Mouse (Mus musculus) layer of hippocampus, adult 2 months (tissue): ENCODE measurements around the gene Rdh19. TPM values are rescaled to one million over a fixed set of nuclear protein-coding genes. Genes with fewer than 3 reads are reported as not detected.
"Not testable (repeated sequence)": the region's sequence is repeated elsewhere in the genome, so short reads cannot be mapped to it uniquely, and the experiment has no call there.

ENCODE experiments used
- DNase-seq, 2 experiments: peaks; one replicate each; pipeline ENCODE4 v3.0.0; 2022; ENCODE audit warnings: low spot score in 2 of 2
- H3K27ac ChIP-seq: fragments of 200-600 bp; 2 replicates; pipeline ENCODE4 v1.8.1; 2022
- H3K4me3 ChIP-seq: fragments of 200-600 bp; 2 replicates; pipeline ENCODE4 v1.8.1; 2022; ENCODE audit warnings: mild to moderate bottlenecking
- CTCF ChIP-seq: fragments of 200-600 bp; conservative IDR thresholded peaks from 2 replicates; pipeline ENCODE4 v1.8.1; 2022; ENCODE audit warnings: antibody characterized with exemption, mild to moderate bottlenecking, moderate library complexity
- total RNA-seq, 2 experiments: library from RNA; stranded (reverse); gene quantifications; 2 replicates each; pipeline ENCODE4 v1.2.3; 2021

The Rdh19 gene
- total RNA-seq, 2 experiments from 2014 or later: not detected

GRCm38 (mm10) chr10:127891481-127891880, 41.8 kb downstream of the Rdh19 start:
- Histone ChIP-seq H3K4me3 (no peak overlapping the region), H3K27ac (no peak overlapping the region)
- TF ChIP-seq CTCF: no peak
- DNase-seq: no peak

GRCm38 (mm10) chr10:127893163-127894022, 43.7 kb downstream of the Rdh19 start:
- H3K27ac ChIP-seq, DNase-seq, H3K4me3 ChIP-seq: not testable (repeated sequence)

DNA sequence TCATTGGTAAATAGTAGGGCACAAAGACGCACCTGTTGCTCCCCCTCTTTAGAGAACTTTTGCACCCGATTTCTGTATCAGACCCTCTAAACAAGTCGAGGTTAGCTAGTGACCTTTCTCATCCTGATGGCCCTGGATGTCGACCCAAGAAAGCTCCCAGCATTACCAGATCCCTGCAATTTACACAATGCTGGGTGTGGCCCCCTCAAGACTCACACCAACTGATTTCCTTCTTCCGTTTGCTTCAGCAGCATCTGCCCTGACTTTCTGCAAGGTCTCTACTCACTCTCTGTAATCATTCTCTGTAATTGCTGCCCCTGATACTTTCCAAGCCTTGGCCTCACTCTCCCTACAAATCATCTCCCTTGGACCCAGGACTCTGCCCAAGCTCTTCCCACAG, 47.0 kb downstream of the Rdh19 start:
- no peak overlapping the region for H3K4me3 ChIP-seq
- no peak for DNase-seq
- TF ChIP-seq CTCF: no peak
- H3K27ac ChIP-seq: no peak overlapping the region

DNA sequence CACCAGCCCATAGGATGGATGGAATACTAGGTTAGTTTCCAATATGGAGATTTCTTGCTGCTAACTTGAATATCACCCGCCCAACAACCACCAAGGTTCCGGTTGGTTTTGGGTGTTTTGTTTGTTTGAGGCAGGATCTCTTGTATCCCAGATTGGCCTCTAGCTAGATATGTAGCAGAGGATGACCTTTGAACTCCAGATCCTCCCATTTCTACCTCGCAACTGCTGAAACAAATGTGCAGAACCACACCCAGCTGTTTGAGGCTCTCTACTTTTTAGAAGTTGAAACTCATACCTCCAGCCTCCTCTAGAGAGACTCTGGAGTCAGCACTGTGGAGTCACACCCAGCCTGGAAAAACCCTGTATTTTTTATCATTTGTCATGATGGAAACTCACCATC, 47.8 kb downstream of the Rdh19 start:
- H3K27ac ChIP-seq: no peak overlapping the region
- no peak for DNase-seq
- no peak overlapping the region for H3K4me3 ChIP-seq
- TF ChIP-seq CTCF: no peak

DNA sequence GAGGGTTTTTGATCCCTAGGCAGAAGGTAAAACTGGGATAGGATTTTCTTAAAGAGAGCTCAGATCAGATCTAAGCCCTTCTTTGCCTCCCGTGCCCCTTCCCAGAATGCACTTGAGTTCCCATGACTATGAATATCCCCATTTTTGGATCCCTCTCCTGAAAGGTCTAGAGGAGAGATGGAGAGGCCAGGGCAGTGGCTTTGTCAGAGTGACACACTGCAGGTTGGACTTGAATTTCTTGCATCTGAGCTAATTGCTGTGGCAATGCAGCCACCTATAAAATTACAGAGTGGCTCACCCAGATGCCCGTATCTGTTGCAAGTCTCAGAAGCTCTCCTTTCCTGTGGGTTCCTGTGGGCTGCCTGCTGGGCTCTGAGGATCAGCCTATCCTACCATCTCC, 48.5 kb downstream of the Rdh19 start, which contains the start of gene Sdr9c7:
Sdr9c7 (plus strand) TSS at position 301 of the 400 bp plus-strand sequence.
- Histone ChIP-seq H3K27ac (no peak within 1 kb of the TSS), H3K4me3 (no peak within 1 kb of the TSS)
- no peak for TF ChIP-seq CTCF
- no peak for DNase-seq

DNA sequence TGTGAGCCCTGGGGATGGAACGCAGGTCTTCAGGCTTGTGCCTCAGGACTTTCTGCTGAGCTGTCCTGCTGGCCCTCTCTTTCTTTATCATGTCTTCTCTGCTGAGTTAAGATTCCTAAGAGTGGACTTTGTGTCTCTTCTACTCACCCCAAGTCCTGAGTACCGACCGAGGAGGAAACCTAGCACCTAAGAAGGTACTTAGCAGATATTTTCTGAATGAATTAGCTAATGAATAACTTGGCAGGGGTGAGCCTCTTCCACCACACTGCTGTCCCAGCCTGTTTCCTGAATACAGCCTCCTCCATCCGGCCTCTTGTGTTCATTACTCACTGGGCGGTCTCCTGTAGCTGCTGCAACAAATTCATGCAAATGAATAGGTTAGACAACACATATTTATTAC, 50.1 kb downstream of the Rdh19 start:
- DNase-seq: no peak

DNA sequence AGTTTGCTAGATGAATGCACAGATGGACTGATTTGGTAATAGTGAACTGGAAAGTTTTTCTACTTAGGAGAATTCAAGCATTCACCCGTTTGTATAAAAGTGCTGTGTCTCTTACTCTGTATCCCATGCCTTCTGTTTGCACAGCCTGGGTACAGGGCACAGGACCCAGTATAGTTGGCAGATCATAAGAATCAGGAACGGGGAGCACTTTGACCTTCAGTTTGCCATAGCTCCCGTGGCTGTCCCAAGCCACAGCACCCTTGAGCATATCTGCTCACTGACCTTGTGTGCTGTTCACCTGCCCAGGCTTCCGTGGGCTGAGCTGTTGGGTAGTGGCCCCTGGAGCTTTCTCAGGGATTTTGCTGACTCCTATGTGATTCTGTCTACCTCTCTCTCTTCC, 52.0 kb downstream of the Rdh19 start:
- Histone ChIP-seq H3K4me3 (no peak overlapping the region), H3K27ac (no peak overlapping the region)
- TF ChIP-seq CTCF: no peak

More for the DNA sequence above, 50.1 kb downstream of the Rdh19 start:
- H3K4me3 ChIP-seq: no peak overlapping the region
- H3K27ac ChIP-seq: no peak overlapping the region
- TF ChIP-seq CTCF: no peak

GRCm38 (mm10) chr10:127903116-127903515, 53.4 kb downstream of the Rdh19 start:
- no peak for DNase-seq
- Histone ChIP-seq H3K4me3 (no peak overlapping the region), H3K27ac (no peak overlapping the region)
- no peak for TF ChIP-seq CTCF

More for the DNA sequence above, 52.0 kb downstream of the Rdh19 start:
- no peak for DNase-seq

DNA sequence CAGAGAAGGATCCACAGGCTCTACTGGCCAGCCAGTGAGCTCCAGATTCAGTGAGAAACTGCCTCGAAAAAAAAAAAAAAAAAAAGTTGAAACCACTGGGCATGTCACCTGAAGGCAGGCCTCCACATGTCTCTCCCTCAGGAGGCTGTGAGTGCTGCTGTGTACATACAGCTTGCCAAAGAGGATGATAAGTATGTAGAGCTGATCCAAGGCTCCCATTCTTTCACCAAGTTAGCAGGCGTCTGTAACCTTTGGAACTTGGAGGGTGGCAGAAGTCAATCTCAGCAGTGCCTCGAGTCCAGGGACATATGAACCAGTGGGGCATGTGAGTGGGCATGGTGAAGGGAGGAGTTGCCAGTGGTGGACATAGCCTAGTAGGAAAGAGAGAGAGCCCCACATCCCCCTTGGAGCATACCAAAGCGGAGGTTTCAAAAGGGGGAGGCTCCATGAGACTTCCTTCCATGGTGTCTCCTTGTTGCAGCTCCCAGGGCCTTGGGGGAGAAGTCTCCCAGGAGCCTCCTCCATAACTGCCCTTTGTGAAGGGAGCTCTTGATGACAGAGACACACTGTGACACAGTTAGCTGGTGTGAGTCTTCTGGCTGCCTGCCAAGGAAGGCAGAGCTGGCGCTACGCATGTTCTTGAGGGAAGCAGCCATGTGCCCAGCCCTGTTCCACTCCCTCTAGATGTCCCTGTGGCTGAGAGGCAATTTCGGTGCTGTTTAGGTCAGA, 55.2 kb downstream of the Rdh19 start:
- DNase-seq: no peak
- H3K4me3 ChIP-seq: no peak overlapping the region
- no peak overlapping the region for H3K27ac ChIP-seq
- no peak for TF ChIP-seq CTCF

DNA sequence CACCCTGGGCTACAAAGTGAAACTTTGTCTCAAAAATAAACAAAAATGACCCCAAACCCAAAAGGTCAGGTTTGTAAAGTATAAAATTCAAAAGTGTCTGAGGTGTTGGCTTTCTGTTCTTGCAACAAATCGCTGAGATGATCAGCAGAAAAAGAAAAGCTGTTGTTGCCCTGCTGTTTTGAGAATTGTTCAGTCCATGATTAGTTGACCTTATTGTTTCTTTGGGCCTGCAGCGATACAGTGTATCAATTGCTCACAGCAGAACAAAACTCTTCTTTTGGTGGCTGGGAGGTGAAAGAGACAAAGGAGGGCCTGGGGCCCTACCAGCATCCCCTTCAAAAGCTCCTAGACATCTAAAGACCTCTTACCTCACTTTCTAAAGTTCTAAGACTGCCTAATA, 56.4 kb downstream of the Rdh19 start:
- Histone ChIP-seq H3K27ac (no peak overlapping the region), H3K4me3 (no peak overlapping the region)
- TF ChIP-seq CTCF: no peak

DNA sequence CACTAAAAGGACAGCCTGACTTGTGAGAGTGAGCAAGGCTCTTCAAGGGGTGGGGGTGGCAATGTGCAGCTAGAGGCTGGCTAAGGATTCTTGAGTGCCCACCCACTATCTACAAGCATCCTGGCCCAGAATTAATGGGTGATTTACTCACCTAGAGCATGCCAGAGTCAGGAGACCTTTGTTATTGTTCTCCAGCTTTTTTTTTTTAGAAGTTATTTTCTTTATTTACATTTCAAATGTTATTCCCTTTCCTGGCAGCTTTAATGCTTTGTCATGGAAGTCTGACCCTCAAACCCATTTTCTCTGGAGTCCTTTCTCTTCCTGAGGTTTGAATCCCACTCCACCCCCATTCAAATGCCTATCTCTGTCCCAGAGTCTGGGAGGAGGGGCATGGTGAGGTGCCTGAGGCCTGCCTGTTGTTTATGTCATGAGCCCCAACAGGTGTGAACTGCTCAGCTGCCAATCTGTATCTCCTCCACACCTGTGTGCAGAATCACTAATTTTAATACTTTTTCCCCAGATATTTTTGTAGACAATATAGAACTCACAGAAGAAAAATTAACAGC, 57.7 kb downstream of the Rdh19 start:
- DNase-seq: no peak
- H3K27ac ChIP-seq: no peak overlapping the region
- no peak overlapping the region for H3K4me3 ChIP-seq
- no peak for TF ChIP-seq CTCF

More for the DNA sequence above, 56.4 kb downstream of the Rdh19 start:
- no peak for DNase-seq

Other genes with a start within 250 kb of the Rdh19 start
- gene Lrp1, start 228.8 kb upstream of the Rdh19 start, total RNA-seq: 100 to 1,000 TPM; 288 to 310 TPM
- gene Stat6, start 206.9 kb upstream of the Rdh19 start, total RNA-seq: 1 to 10 TPM; 6.4 to 6.7 TPM
- 1 to 10 TPM; 5.8 to 6.8 TPM for gene Nemp1, start 183.0 kb upstream of the Rdh19 start, total RNA-seq
- gene Nab2, start 181.4 kb upstream of the Rdh19 start, total RNA-seq: 10 to 100 TPM; 44.0 to 44.4 TPM
- gene Myo1a, start 144.8 kb upstream of the Rdh19 start, total RNA-seq: 1 to 10 TPM in 1 of 2 experiments, under 1 TPM in 1; 0.59 to 1.1 TPM
- 1 to 10 TPM; 2.2 to 3.6 TPM for gene Tac2, start 125.5 kb upstream of the Rdh19 start, total RNA-seq
- gene Zbtb39, start 110.4 kb upstream of the Rdh19 start, total RNA-seq: 10 to 100 TPM; 10.5 to 11.5 TPM
- gene Gpr182, start 98.2 kb upstream of the Rdh19 start, total RNA-seq: 1 to 10 TPM; 1.2 to 1.7 TPM
- gene Rdh1, start 90.2 kb upstream of the Rdh19 start, total RNA-seq: under 1 TPM in 1 of 2 experiments, not detected in 1; 0.18 TPM
- gene Rdh16f1, start 90.1 kb upstream of the Rdh19 start, total RNA-seq: under 1 TPM in 1 of 2 experiments, not detected in 1; 0.39 TPM
- gene Rdh9, start 73.5 kb upstream of the Rdh19 start, total RNA-seq: under 1 TPM in 1 of 2 experiments, not detected in 1; 0.61 TPM
- gene Rdh16, start 48.8 kb upstream of the Rdh19 start, total RNA-seq: under 1 TPM; 0.17 to 0.26 TPM
- gene Rdh16f2, start 16.5 kb downstream of the Rdh19 start, total RNA-seq: not detected
- gene Rdh7, start 38.9 kb downstream of the Rdh19 start, total RNA-seq: not detected
- gene Sdr9c7, start 48.6 kb downstream of the Rdh19 start, total RNA-seq: under 1 TPM in 1 of 2 experiments, not detected in 1; 0.12 TPM
- not detected for gene Hsd17b6, start 157.7 kb downstream of the Rdh19 start, total RNA-seq
- 1 to 10 TPM; 7.7 to 8.0 TPM for gene Prim1, start 165.2 kb downstream of the Rdh19 start, total RNA-seq
- 100 to 1,000 TPM; 333 to 336 TPM for gene Naca, start 185.6 kb downstream of the Rdh19 start, total RNA-seq
- gene Ptges3, start 209.0 kb downstream of the Rdh19 start, total RNA-seq: 100 to 1,000 TPM; 135 to 142 TPM
- gene Atp5b, start 233.3 kb downstream of the Rdh19 start, total RNA-seq: 1,000 to 10,000 TPM; 1,635 to 1,673 TPM
- gene Baz2a, start 241.6 kb downstream of the Rdh19 start, total RNA-seq: 10 to 100 TPM; 42.8 to 45.5 TPM